Mouse (Mus musculus): ENCODE data around the gene Vac14.

DNA sequence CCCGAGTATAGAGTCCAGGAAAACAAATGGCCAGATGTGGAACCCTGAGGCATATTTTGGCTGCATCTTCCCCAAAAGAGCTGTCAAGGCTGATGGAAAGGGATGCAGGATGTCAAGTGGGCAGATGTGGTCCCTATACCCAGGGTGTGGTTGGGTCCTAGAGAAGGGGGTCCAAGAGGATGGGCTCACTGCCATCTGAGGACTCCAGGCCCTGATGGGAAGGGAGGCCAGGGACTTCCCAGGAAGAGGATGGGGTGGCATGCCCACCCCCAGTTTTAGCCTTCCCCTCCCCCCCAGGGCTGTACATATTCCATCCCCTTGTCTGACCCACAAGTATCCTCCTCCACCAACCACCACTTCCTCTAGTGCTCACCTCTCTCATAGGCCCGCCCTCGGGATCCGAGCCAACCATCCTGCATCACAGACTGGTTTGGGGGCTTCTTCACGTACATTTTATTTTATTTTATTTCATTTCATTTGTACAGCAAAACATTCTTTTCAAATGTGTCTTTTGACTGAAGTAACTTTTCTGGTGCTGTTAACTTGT is 122.3 kb downstream of the Vac14 start:
- no peak for TF ChIP-seq TAL1 (IDR thresholded peaks at IDR 0.05; ENCODE audit: low read length)
- no peak for TF ChIP-seq GATA1 (IDR thresholded peaks at IDR 0.05; ENCODE audit: low read length)
